Mouse (Mus musculus) embryo, embryonic 9.5 days (tissue): Measurements from ENCODE around the gene Aqp2.

Source experiments
- DNase-seq: peaks from one replicate; pipeline ENCODE4 v3.0.0-alpha.2; 2017; ENCODE audit errors: extremely low spot score

Aqp2 gene

GRCm38 (mm10) chr15:99578802-99579485 is at the start of gene Aqp2:
Aqp2 (plus strand) TSS chr15:99579055.
- no peak for DNase-seq

GRCm38 (mm10) chr15:99531146-99531545 is 47.7 kb upstream of the Aqp2 start:
- no peak for DNase-seq

GRCm38 (mm10) chr15:99532023-99532422 is 46.8 kb upstream of the Aqp2 start:
- DNase-seq = no peak

GRCm38 (mm10) chr15:99536889-99537862 is 41.7 kb upstream of the Aqp2 start:
- DNase-seq = no peak

- DNase-seq = no peak
These were observed 39.0 kb upstream of the Aqp2 start for GRCm38 (mm10) chr15:99539891-99540290.

- DNase-seq = no peak
These were observed 34.8 kb upstream of the Aqp2 start for GRCm38 (mm10) chr15:99544047-99544446.

GRCm38 (mm10) chr15:99546596-99546995 is 32.3 kb upstream of the Aqp2 start:
- no peak for DNase-seq

- DNase-seq = no peak
These were observed 31.1 kb upstream of the Aqp2 start for GRCm38 (mm10) chr15:99547732-99548131.

- no peak for DNase-seq
These were observed 29.0 kb upstream of the Aqp2 start for GRCm38 (mm10) chr15:99549901-99550300.

GRCm38 (mm10) chr15:99553767-99554166 is 25.1 kb upstream of the Aqp2 start:
- DNase-seq = no peak

- no peak for DNase-seq
These were observed 19.9 kb upstream of the Aqp2 start for GRCm38 (mm10) chr15:99558947-99559346.

- no peak for DNase-seq
These were observed 18.6 kb upstream of the Aqp2 start for GRCm38 (mm10) chr15:99560246-99560645.

GRCm38 (mm10) chr15:99567371-99567770 is 11.5 kb upstream of the Aqp2 start:
- DNase-seq = no peak

GRCm38 (mm10) chr15:99568682-99569081 is 10.2 kb upstream of the Aqp2 start:
- no peak for DNase-seq

GRCm38 (mm10) chr15:99569123-99569522 is 9.7 kb upstream of the Aqp2 start:
- DNase-seq = no peak

GRCm38 (mm10) chr15:99583463-99584344 is 4.8 kb downstream of the Aqp2 start:
- peak; percentile 61 for DNase-seq

GRCm38 (mm10) chr15:99584407-99585202 is 5.8 kb downstream of the Aqp2 start:
- peak; percentile 51 for DNase-seq

GRCm38 (mm10) chr15:99585741-99586140 is 6.9 kb downstream of the Aqp2 start:
- no peak for DNase-seq

GRCm38 (mm10) chr15:99586525-99586924 is 7.7 kb downstream of the Aqp2 start:
- DNase-seq = no peak

GRCm38 (mm10) chr15:99589237-99589636 is 10.4 kb downstream of the Aqp2 start:
- DNase-seq = no peak

GRCm38 (mm10) chr15:99589704-99590103 is 10.8 kb downstream of the Aqp2 start:
- DNase-seq = no peak
